Mouse (Mus musculus): Measurements from ENCODE around the gene Pin4. TPM values are rescaled to one million over a fixed set of nuclear protein-coding genes. Genes with fewer than 3 reads are reported as not detected.
"Not testable (repeated sequence)": the region's sequence is repeated elsewhere in the genome, so short reads cannot be mapped to it uniquely, and the experiment has no call there.

Gene Pin4
- total and polyA plus RNA-seq, 2 experiments, result 2.2 to 14.0 TPM

DNA sequence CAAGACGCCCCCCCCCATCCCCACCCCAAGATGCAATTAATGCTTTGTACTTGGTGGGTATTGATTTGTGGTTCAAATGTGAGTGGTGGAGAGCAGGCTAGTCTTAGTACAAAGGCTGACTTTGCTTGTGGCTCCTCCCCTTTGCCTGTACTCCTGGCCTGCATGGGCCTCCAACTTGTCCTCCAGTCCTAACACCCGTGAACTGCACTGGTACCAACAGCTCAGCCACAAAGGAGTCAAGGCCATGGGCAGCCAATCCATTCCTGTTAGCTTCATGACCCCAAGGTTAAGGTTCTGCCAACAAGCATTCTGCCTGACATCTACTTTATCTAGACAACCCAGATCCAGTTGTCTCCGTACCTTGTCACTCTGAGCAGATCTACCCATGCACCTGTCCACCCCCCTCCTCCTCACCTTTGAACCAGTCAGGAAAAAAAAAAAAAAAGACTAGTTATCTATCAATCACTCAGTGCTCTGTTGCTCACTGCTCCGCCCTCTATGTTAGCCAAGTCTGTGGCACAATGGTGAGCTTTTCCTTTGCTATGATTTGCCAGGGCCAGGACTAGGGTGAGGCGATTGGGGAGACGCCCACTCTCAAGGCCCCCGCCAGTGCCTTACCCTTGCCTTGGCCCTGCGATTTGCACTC is 33.3 kb upstream of the Pin4 start:
- TF ChIP-seq CTCF (IDR thresholded peaks at IDR 0.05; ENCODE audit: low read depth, low read length), result no peak
- TF ChIP-seq POLR2A (IDR thresholded peaks at IDR 0.05; ENCODE audit: extremely low read depth, insufficient read depth, low read length), result no peak
- DNase-seq (ENCODE audit: extremely low read depth, low read depth, low spot score), result peak; percentile 71
- no peaks in the 10 kb centered on the region for H3K27me3 ChIP-seq (ENCODE audit: control insufficient read depth, insufficient read depth, low read length)
- no peaks in the 10 kb centered on the region for H3K79me2 ChIP-seq (ENCODE audit: control insufficient read depth, insufficient read depth, low read length)
- H3K27ac ChIP-seq (replicated peaks; ENCODE audit: insufficient read depth, low read depth, low read length), result no peak overlapping the region
- H3K36me3 ChIP-seq (ENCODE audit: control insufficient read depth, insufficient read depth, low read length), result no peaks in the 10 kb centered on the region
- no peak overlapping the region for H3K4me3 ChIP-seq (ENCODE audit: insufficient read depth, low read depth, low read length)
- no peaks in the 10 kb centered on the region for H3K4me1 ChIP-seq (ENCODE audit: control insufficient read depth, insufficient read depth, low read length)
- H3K9ac ChIP-seq (ENCODE audit: low read depth, low read length), result no peak overlapping the region
- 61% methylated on average over 8 of the region's 8 CpGs for WGBS

DNA sequence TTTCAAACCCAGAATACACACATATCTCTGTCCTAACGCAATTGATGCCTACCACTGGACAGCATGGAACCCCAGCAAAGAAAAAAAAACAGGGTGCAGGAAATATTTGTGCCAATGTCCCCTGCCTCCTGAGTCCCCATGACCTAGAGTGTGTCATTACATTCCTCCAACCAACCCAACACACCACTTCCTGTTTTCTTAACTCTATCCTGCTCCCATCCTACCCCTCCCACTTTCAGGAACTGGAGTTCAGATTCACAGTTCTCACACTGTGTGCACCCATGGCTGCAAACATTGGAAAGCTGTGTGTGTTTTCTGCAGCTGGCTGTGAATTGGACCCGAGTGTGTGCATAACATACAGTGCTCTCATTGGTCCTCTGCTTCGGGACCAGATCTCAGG is 28.6 kb upstream of the Pin4 start:
- Histone ChIP-seq H3K36me3 (ENCODE audit: control insufficient read depth, insufficient read depth, low read length) (no peaks in the 10 kb centered on the region), H3K27me3 (ENCODE audit: control insufficient read depth, insufficient read depth, low read length) (no peaks in the 10 kb centered on the region), H3K4me1 (ENCODE audit: control insufficient read depth, insufficient read depth, low read length) (no peaks in the 10 kb centered on the region), H3K4me3 (ENCODE audit: insufficient read depth, low read depth, low read length) (no peak overlapping the region), H3K79me2 (ENCODE audit: control insufficient read depth, insufficient read depth, low read length) (no peaks in the 10 kb centered on the region), H3K27ac (replicated peaks; ENCODE audit: insufficient read depth, low read depth, low read length) (no peak overlapping the region), H3K9ac (ENCODE audit: low read depth, low read length) (no peak overlapping the region)
- DNase-seq (ENCODE audit: extremely low read depth, low read depth, low spot score), result no peak
- no peak for TF ChIP-seq CTCF (IDR thresholded peaks at IDR 0.05; ENCODE audit: low read depth, low read length)
- no peak for TF ChIP-seq POLR2A (IDR thresholded peaks at IDR 0.05; ENCODE audit: extremely low read depth, insufficient read depth, low read length)
- 70% methylated on average over 3 of the region's 3 CpGs for WGBS

DNA sequence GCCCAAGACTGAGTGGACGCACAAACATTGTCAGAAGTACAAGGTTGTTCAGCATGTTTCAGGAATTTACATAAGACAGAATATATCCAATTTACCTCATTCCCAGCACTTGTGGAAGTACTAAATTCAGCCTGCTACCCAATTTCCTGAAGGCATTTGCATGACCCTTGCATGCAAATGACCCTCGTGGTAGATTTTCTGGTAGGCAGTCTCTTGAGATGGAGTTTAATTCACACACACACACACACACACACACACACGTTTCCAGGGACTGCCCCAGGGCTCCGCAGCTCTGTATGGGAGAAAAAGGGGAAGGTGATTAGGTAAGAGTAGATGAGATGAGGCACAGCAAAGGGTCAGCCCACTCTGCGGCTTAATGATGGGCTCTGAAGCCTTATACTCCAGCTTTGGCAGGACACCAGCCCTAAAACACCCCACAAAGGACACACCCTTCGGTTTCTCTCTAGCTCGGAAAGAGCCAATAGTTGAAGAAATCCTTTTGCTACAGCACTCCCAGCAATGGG is 24.8 kb upstream of the Pin4 start:
- H3K36me3 ChIP-seq (ENCODE audit: control insufficient read depth, insufficient read depth, low read length), result no peaks in the 10 kb centered on the region
- no peak for DNase-seq (ENCODE audit: extremely low read depth, low read depth, low spot score)
- no peak overlapping the region for H3K4me3 ChIP-seq (ENCODE audit: insufficient read depth, low read depth, low read length)
- TF ChIP-seq CTCF (IDR thresholded peaks at IDR 0.05; ENCODE audit: low read depth, low read length), result no peak
- no peak overlapping the region for H3K27ac ChIP-seq (replicated peaks; ENCODE audit: insufficient read depth, low read depth, low read length)
- H3K27me3 ChIP-seq (ENCODE audit: control insufficient read depth, insufficient read depth, low read length), result no peaks in the 10 kb centered on the region
- H3K4me1 ChIP-seq (ENCODE audit: control insufficient read depth, insufficient read depth, low read length), result no peaks in the 10 kb centered on the region
- H3K9ac ChIP-seq (ENCODE audit: low read depth, low read length), result no peak overlapping the region
- 72% methylated on average over 7 of the region's 7 CpGs for WGBS
- no peaks in the 10 kb centered on the region for H3K79me2 ChIP-seq (ENCODE audit: control insufficient read depth, insufficient read depth, low read length)

DNA sequence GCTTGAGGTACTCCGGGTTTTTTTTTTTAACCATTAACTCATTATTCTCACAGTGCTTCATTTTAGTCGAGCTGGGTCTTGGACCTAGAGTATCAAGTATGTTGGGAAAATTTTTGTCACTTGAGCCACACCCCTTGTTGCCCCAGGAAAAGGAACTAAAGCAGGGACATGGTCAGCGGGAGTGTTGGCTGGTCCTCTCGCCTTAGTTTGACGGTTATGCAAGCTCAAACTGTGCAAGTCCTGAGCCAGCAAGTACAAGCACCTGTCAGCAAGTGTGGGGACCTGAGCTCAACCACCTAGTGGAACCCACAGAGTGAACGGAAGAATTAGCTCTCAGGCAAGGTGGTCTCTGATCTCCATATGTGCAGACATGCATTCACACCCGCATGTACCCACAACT is 17.4 kb upstream of the Pin4 start:
- no peaks in the 10 kb centered on the region for H3K27me3 ChIP-seq (ENCODE audit: control insufficient read depth, insufficient read depth, low read length)
- H3K27ac ChIP-seq (replicated peaks; ENCODE audit: insufficient read depth, low read depth, low read length), result no peak overlapping the region
- H3K9ac ChIP-seq (ENCODE audit: low read depth, low read length), result no peak overlapping the region
- no peaks in the 10 kb centered on the region for H3K36me3 ChIP-seq (ENCODE audit: control insufficient read depth, insufficient read depth, low read length)
- WGBS, result 52% methylated on average over 7 of the region's 7 CpGs
- DNase-seq (ENCODE audit: extremely low read depth, low read depth, low spot score), result no peak
- H3K4me1 ChIP-seq (ENCODE audit: control insufficient read depth, insufficient read depth, low read length), result no peaks in the 10 kb centered on the region
- H3K4me3 ChIP-seq (ENCODE audit: insufficient read depth, low read depth, low read length), result no peak overlapping the region
- no peak for TF ChIP-seq CTCF (IDR thresholded peaks at IDR 0.05; ENCODE audit: low read depth, low read length)
- no peak for TF ChIP-seq POLR2A (IDR thresholded peaks at IDR 0.05; ENCODE audit: extremely low read depth, insufficient read depth, low read length)
- no peaks in the 10 kb centered on the region for H3K79me2 ChIP-seq (ENCODE audit: control insufficient read depth, insufficient read depth, low read length)

DNA sequence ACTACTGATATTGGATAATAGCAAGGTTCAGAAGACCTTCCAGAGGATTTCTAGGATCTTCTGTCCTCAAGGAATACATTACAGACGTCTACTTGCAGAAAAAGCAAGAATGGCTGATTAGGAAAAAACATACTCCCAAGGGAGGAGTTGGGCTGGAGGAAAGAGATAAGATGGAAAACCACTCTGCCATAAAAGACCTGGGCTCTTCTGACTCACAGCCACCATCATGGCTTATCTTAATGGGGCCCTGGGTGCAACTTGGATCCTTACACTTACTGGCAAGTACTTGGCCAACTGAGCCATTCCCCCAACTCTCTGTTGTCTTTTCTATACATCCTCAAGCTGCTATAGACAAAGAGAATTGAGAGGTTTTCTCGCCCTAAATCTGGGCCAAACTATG is 15.4 kb upstream of the Pin4 start:
- not testable (repeated sequence) for H3K9ac ChIP-seq (ENCODE audit: low read depth, low read length); H3K27me3 ChIP-seq (ENCODE audit: control insufficient read depth, insufficient read depth, low read length); H3K36me3 ChIP-seq (ENCODE audit: control insufficient read depth, insufficient read depth, low read length); H3K27ac ChIP-seq (replicated peaks; ENCODE audit: insufficient read depth, low read depth, low read length); H3K4me3 ChIP-seq (ENCODE audit: insufficient read depth, low read depth, low read length); H3K79me2 ChIP-seq (ENCODE audit: control insufficient read depth, insufficient read depth, low read length); H3K4me1 ChIP-seq (ENCODE audit: control insufficient read depth, insufficient read depth, low read length); DNase-seq (ENCODE audit: extremely low read depth, low read depth, low spot score)
- WGBS, result 83% methylated on average over 2 of the region's 2 CpGs

DNA sequence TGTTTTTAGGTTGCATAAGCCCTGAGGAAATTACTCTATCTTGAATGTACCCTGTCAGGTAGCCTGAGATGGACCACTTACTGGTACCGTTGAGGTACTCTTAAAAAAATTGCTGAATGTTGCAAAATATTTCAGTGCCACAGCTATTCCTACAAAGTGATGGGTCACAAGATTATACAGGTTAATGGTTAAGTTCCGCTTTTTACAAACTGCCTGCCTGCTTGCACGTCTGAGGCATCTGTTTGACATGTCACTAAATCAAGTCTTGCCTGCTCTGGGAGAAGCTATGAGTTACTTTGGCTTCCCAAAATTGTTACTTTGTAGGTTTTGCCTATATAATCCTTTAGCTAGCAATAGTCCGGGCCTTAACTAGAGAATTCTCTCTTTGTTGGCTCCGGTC is 9.9 kb upstream of the Pin4 start:
- WGBS, result 75% methylated on average over 5 of the region's 5 CpGs
- H3K27me3 ChIP-seq (ENCODE audit: control insufficient read depth, insufficient read depth, low read length); H3K4me3 ChIP-seq (ENCODE audit: insufficient read depth, low read depth, low read length); H3K79me2 ChIP-seq (ENCODE audit: control insufficient read depth, insufficient read depth, low read length); H3K27ac ChIP-seq (replicated peaks; ENCODE audit: insufficient read depth, low read depth, low read length); DNase-seq (ENCODE audit: extremely low read depth, low read depth, low spot score); H3K4me1 ChIP-seq (ENCODE audit: control insufficient read depth, insufficient read depth, low read length); H3K9ac ChIP-seq (ENCODE audit: low read depth, low read length); H3K36me3 ChIP-seq (ENCODE audit: control insufficient read depth, insufficient read depth, low read length): not testable (repeated sequence)
